Mouse (Mus musculus) CH12.LX (cell line): Measurements from ENCODE around the gene 1700057G04Rik. TPM values are rescaled to one million over a fixed set of nuclear protein-coding genes. Genes with fewer than 3 reads are reported as not detected.

Experiments used
- DNase-seq: peaks from one replicate; pipeline ENCODE4 v3.0.0-alpha.2; 2013; ENCODE audit errors: extremely low read depth
- H3K27ac ChIP-seq: 2 replicates; pipeline ENCODE4 v1.5.1; 2012; ENCODE audit warnings: low read depth, mild to moderate bottlenecking, control low read depth, moderate library complexity; ENCODE audit not compliant: insufficient read depth
- H3K27me3 ChIP-seq: replicated peaks from 2 replicates; pipeline ENCODE3; 2012; ENCODE audit warnings: inconsistent platforms
- H3K36me3 ChIP-seq, 2 experiments: replicated peaks in 1 of 2; 2 replicates each; pipeline versions ENCODE3 to v1.6.1; 2012; ENCODE audit warnings: inconsistent platforms in 1 of 2, low read length in 1 of 2, mild to moderate bottlenecking in 1 of 2, mixed read lengths in 1 of 2, moderate library complexity in 1 of 2; ENCODE audit not compliant: control insufficient read depth in 1 of 2, insufficient read depth in 1 of 2
- H3K4me1 ChIP-seq, 2 experiments: 2 replicates each; pipeline ENCODE4 v1.6.1; 2012; ENCODE audit warnings: inconsistent platforms in 1 of 2, moderate library complexity in 1 of 2; ENCODE audit not compliant: insufficient read depth in 2 of 2, control insufficient read depth in 1 of 2
- H3K4me2 ChIP-seq: 2 replicates; pipeline ENCODE4 v1.6.1; 2012; ENCODE audit warnings: low read depth, mild to moderate bottlenecking, control low read depth; ENCODE audit not compliant: poor library complexity, insufficient read depth, severe bottlenecking
- H3K4me3 ChIP-seq, 3 experiments: fragments of 150-350 bp in 1 of 3; sonication (generic) in 1 of 3; replicated peaks in 1 of 3; 2 replicates each; pipeline versions ENCODE3 to v1.5.1; 2011 to 2012; ENCODE audit warnings: low read depth in 2 of 3, low read length in 2 of 3, mild to moderate bottlenecking in 2 of 3, moderate library complexity in 2 of 3, control low read depth in 1 of 3, improper control_type of control experiment in 1 of 3, inconsistent platforms in 1 of 3, mixed read lengths in 1 of 3; ENCODE audit not compliant: poor library complexity in 1 of 3
- H3K79me2 ChIP-seq: replicated peaks from 2 replicates; pipeline ENCODE4 v1.6.1; 2012; ENCODE audit warnings: mild to moderate bottlenecking, moderate library complexity; ENCODE audit not compliant: control insufficient read depth, poor library complexity, insufficient read depth, severe bottlenecking; ENCODE audit errors: extremely low read depth
- H3K9ac ChIP-seq: 2 replicates; pipeline ENCODE4 v1.6.1; 2012; ENCODE audit warnings: low read depth, mild to moderate bottlenecking, control low read depth, moderate library complexity; ENCODE audit not compliant: insufficient read depth
- H3K9me3 ChIP-seq: replicated peaks from 2 replicates; pipeline ENCODE3; 2012; ENCODE audit warnings: low read length, inconsistent platforms, mixed read lengths
- BHLHE40 ChIP-seq: IDR thresholded peaks from 2 replicates; pipeline ENCODE4 v1.6.1; 2011; ENCODE audit warnings: mild to moderate bottlenecking, low read depth, low read length, improper control_type of control experiment
- ELF1 ChIP-seq: IDR thresholded peaks from 2 replicates; pipeline ENCODE4 v1.6.1; 2014; ENCODE audit warnings: low read depth, mild to moderate bottlenecking, inconsistent platforms, low read length, improper control_type of control experiment
- IRF4 ChIP-seq: IDR thresholded peaks from 2 replicates; pipeline ENCODE4 v1.6.1; 2014; ENCODE audit warnings: low read depth, mild to moderate bottlenecking, inconsistent platforms, low read length, improper control_type of control experiment
- MYC ChIP-seq: IDR thresholded peaks from 2 replicates; pipeline ENCODE4 v1.6.1; 2011; ENCODE audit warnings: low read depth, mild to moderate bottlenecking, improper control_type of control experiment, low read length
- NELFE ChIP-seq: IDR thresholded peaks from 2 replicates; pipeline ENCODE4 v1.6.1; 2011; ENCODE audit warnings: low read depth, low read length, improper control_type of control experiment
- NRF1 ChIP-seq: IDR thresholded peaks from 2 replicates; pipeline ENCODE4 v1.6.1; 2014; ENCODE audit warnings: low read depth, mild to moderate bottlenecking, inconsistent platforms, low read length, improper control_type of control experiment, moderate library complexity
- POLR2AphosphoS2 ChIP-seq: IDR thresholded peaks from 2 replicates; pipeline ENCODE4 v1.6.1; 2011; ENCODE audit warnings: low read depth, low read length, improper control_type of control experiment
- TBP ChIP-seq: conservative IDR thresholded peaks from 2 replicates; pipeline ENCODE4 v1.6.1; 2011; ENCODE audit warnings: low read depth, low read length, improper control_type of control experiment
- USF2 ChIP-seq: conservative IDR thresholded peaks from 2 replicates; pipeline ENCODE4 v1.6.1; 2011; ENCODE audit warnings: low read depth, low read length, improper control_type of control experiment
- ZNF384 ChIP-seq: IDR thresholded peaks from 2 replicates; pipeline ENCODE4 v1.6.1; 2012; ENCODE audit warnings: low read depth, low read length, improper control_type of control experiment, inconsistent platforms
- dilution Hi-C: fragments of 300-500 bp; cut with MboI; formaldehyde crosslinking; loops from 2 replicates; pipeline ENCODE4 v1.14.3; 2020; ENCODE audit warnings: low sequenced_read_pairs; ENCODE audit not compliant: extremely low pct_unique_long_range_greater_than_20kb, extremely low pct_ligation_motif_present
- in situ Hi-C: fragments of 300-500 bp; cut with MboI; formaldehyde crosslinking; loops from 3 replicates; pipeline ENCODE4 v1.14.3; 2019; ENCODE audit warnings: low sequenced_read_pairs, low pct_ligation_motif_present, low pct_unique_long_range_greater_than_20kb, mixed read lengths
- polyA plus RNA-seq: library from polyadenylated mRNA; unstranded; fragments of >175 nt; gene quantifications from 2 replicates; pipeline ENCODE4 v1.2.1, GENCODE M21; 2012; ENCODE audit warnings: low read depth; ENCODE audit not compliant: insufficient read length
- total RNA-seq, 2 experiments: library from RNA; depleted of rRNA; stranded (reverse); fragments of 300-350 nt in 1 of 2; fragments of >200 nt in 1 of 2; gene quantifications; 2 replicates each; pipeline ENCODE4 v1.2.3; 2012 to 2014

1700057G04Rik gene
- total and polyA plus RNA-seq, 3 experiments: not detected

DNA sequence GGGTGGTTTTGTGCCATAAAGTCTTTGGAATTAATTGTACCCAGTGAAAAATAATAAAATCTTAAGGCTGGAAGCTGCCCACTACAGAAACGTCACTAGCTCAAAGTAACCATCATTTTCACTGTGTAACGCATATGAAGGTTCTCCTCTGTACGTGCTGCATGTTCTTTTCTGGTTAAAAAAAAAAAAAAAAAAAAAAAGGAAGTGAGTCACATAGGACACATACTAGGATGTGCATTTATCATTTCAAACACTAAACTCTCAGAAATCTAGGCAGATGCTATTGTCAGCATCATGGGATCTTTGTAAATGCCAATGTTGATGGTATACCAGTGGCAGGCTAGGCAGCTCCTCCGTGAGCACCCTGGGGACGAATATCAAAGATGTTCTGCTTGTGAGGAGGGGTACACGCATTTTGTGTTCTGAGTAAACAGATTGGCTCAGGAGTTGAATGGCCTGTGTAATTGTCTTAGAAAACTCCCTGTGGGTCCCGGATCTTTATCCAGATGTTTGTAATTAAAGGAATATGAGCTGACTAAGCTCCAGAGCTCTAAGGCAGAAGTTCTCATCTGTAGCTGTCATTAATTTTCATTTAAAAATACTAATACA is 26.5 kb upstream of the 1700057G04Rik start:
- TF ChIP-seq NRF1 (no peak), ZNF384 (peak; percentile 78)
- in situ Hi-C loops: no loop called here
- Histone ChIP-seq H3K4me2 (no peak overlapping the region), H3K27ac (no peak overlapping the region), H3K4me3 (no peak overlapping the region), H3K9ac (no peak overlapping the region), H3K27me3 (no peaks in the 10 kb centered on the region), H3K9me3 (no peaks in the 10 kb centered on the region), H3K36me3 (peaks cover 10 to 25% of the 10 kb centered on the region in 2 experiments), H3K79me2 (no peaks in the 10 kb centered on the region), H3K4me1 (no peaks in the 10 kb centered on the region)
- dilution Hi-C loops: no loop called here
- no peak for DNase-seq

GRCm38 (mm10) chr9:92289675-92290074 is 19.5 kb upstream of the 1700057G04Rik start:
- dilution Hi-C loops (no loop called here), in situ Hi-C loops (no loop called here)
- Histone ChIP-seq H3K4me2 (no peak overlapping the region), H3K9ac (no peak overlapping the region), H3K79me2 (no peaks in the 10 kb centered on the region), H3K27me3 (no peaks in the 10 kb centered on the region), H3K36me3 (peaks cover 19 to 45% of the 10 kb centered on the region in 2 experiments), H3K27ac (no peak overlapping the region), H3K4me3 (no peak overlapping the region), H3K9me3 (no peaks in the 10 kb centered on the region), H3K4me1 (peaks cover 0 to 4% of the 10 kb centered on the region in 2 experiments; a peak in 1 of 4 replicates)
- TF ChIP-seq IRF4 (no peak), TBP (no peak), MYC (no peak), NRF1 (no peak)
- DNase-seq: no peak

DNA sequence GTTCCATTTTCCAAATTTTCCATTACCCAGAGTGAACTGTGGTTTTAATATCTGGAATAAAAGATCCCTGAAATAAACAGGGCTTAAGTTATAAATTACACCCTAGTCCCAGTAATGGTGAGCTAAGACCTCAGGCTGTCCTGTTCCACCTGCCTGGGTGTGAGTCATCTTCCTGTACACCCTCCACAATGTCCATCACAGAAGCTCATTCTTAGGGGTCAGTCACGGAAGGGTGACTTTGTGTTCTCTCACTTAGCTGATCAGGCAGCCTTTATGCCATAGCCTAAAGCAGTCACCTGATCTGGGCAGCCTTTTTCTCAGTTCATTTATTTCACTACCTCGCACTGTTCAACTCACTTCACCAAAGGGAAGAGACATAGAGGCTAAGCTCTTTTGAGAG is 17.0 kb upstream of the 1700057G04Rik start:
- H3K36me3 ChIP-seq: peaks cover 19 to 46% of the 10 kb centered on the region in 2 experiments
- H3K27me3 ChIP-seq: no peaks in the 10 kb centered on the region
- dilution Hi-C loops: no loop called here
- no peak overlapping the region for H3K9ac ChIP-seq
- no peak for TF ChIP-seq ELF1
- peak; percentile 7; the same call in 1 of the 2 replicates for TF ChIP-seq BHLHE40
- no peak for TF ChIP-seq NELFE
- TF ChIP-seq POLR2AphosphoS2: no peak
- no peak for TF ChIP-seq USF2
- DNase-seq: no peak
- H3K27ac ChIP-seq: no peak overlapping the region
- peaks cover 0 to 4% of the 10 kb centered on the region in 2 experiments; a peak in 1 of 4 replicates for H3K4me1 ChIP-seq
- no peaks in the 10 kb centered on the region for H3K79me2 ChIP-seq
- no peak overlapping the region for H3K4me3 ChIP-seq
- in situ Hi-C loops: no loop called here
- H3K4me2 ChIP-seq: no peak overlapping the region
- no peaks in the 10 kb centered on the region for H3K9me3 ChIP-seq
